Comparison of ENCODE assay signal across 8 mouse cellular contexts in the genomic region with DNA sequence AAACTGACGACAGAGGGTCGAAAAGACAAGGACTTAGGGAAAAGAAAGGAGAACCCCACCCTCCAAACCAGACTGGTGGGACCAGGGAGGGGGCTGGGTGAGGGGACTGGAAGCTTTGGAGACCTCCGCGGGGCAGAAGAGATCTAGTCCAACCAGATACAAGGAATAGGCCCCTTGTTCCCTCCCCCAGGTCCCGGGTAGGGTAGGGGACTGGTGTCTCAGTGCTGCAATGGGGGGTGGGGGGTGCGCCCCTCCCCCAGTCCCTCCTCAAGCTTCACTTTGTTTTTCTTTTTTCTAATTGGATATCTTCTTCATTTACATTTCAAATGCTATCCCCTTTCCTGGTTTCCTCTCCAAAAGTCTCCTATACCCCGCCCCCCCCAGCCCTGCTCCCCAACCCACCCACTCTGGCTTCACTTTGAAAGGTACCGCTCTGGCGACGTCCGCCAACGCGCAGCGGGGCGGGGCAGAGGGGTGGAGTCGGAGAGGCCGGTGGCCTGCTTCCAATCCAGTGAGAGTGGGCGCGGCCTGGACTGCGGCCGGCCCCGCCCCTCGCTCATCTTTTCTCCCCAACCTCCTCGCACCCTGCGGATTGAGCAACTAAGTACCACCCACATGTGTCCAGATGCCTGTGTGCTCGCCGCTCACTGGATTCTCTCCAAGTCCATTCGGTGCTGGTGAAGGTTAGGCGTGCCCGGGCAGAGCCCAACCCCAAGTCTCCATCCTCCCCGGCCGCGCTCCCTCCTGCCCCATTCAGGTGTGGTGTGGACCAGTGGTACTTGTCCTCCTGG. TPM values are rescaled to one million over a fixed set of nuclear protein-coding genes. Genes with fewer than 3 reads are reported as not detected.
A peak's percentile ranks its signal among the peaks of the same experiment; 100 is the strongest.
DNase-seq lines count a peak whose midpoint lies in the region; ATAC-seq lines count a peak whose summit lies in the region.

No protein-coding gene starts in this region.

- peaks cover 21% of the 10 kb centered on the region; the same call in 1 of the 2 replicates for H3K27me3 ChIP-seq in embryonic facial prominence, embryonic 13.5 days
- peaks cover 11% of the 10 kb centered on the region; the same call in 1 of the 2 replicates for H3K27me3 ChIP-seq in limb, embryonic 12.5 days
- H3K27me3 ChIP-seq in midbrain, embryonic 14.5 days (ENCODE audit: control insufficient read depth, insufficient read depth, low read length), result no peaks in the 10 kb centered on the region

- 24% methylated on average over 32 of the region's 33 CpGs for WGBS in embryonic facial prominence, embryonic 13.5 days
- 23% methylated on average over 33 of the region's 33 CpGs for WGBS in limb, embryonic 12.5 days
- WGBS in midbrain, embryonic 14.5 days, result 24% methylated on average over 32 of the region's 33 CpGs

- no peaks in the 10 kb centered on the region for H3K36me3 ChIP-seq in embryonic facial prominence, embryonic 13.5 days
- H3K36me3 ChIP-seq in limb, embryonic 12.5 days, result no peaks in the 10 kb centered on the region
- no peaks in the 10 kb centered on the region for H3K36me3 ChIP-seq in midbrain, embryonic 14.5 days (ENCODE audit: control insufficient read depth, insufficient read depth, low read length)

- peak overlapping the region; percentile 41 for H3K4me3 ChIP-seq in embryonic facial prominence, embryonic 13.5 days
- peak overlapping the region; percentile 35 for H3K4me3 ChIP-seq in limb, embryonic 12.5 days (replicated peaks)
- peak overlapping the region; percentile 34 for H3K4me3 ChIP-seq in midbrain, embryonic 14.5 days (replicated peaks; ENCODE audit: low read depth, low read length)

- H3K4me2 ChIP-seq in embryonic facial prominence, embryonic 13.5 days, result peak overlapping the region; percentile 61
- peak overlapping the region; percentile 59 for H3K4me2 ChIP-seq in limb, embryonic 12.5 days
- H3K4me2 ChIP-seq in midbrain, embryonic 14.5 days (ENCODE audit: low read length), result peak overlapping the region; percentile 68

- ATAC-seq in embryonic facial prominence, embryonic 13.5 days (ENCODE audit: insufficient number of reproducible peaks, insufficient read depth, low FRiP score, low TSS enrichment, low read depth), result peak; percentile 97
- peak; percentile 97 for ATAC-seq in limb, embryonic 12.5 days (ENCODE audit: insufficient number of reproducible peaks, insufficient read depth, low FRiP score, low TSS enrichment, low read depth)
- peak; percentile 98 for ATAC-seq in midbrain, embryonic 14.5 days (ENCODE audit: low FRiP score, low TSS enrichment)

- H3K4me1 ChIP-seq in embryonic facial prominence, embryonic 13.5 days, result no peaks in the 10 kb centered on the region
- no peaks in the 10 kb centered on the region for H3K4me1 ChIP-seq in limb, embryonic 12.5 days (replicated peaks)
- no peaks in the 10 kb centered on the region for H3K4me1 ChIP-seq in midbrain, embryonic 14.5 days (ENCODE audit: control insufficient read depth, insufficient read depth, low read length)

- no peaks in the 10 kb centered on the region for H3K9me3 ChIP-seq in embryonic facial prominence, embryonic 13.5 days
- H3K9me3 ChIP-seq in limb, embryonic 12.5 days, result no peaks in the 10 kb centered on the region
- no peaks in the 10 kb centered on the region for H3K9me3 ChIP-seq in midbrain, embryonic 14.5 days (ENCODE audit: control insufficient read depth, low read length)

- no peak overlapping the region; the same call in 1 of the 2 replicates for H3K27ac ChIP-seq in embryonic facial prominence, embryonic 13.5 days
- H3K27ac ChIP-seq in limb, embryonic 12.5 days, result no peak overlapping the region
- no peak overlapping the region for H3K27ac ChIP-seq in midbrain, embryonic 14.5 days (replicated peaks; ENCODE audit: low read depth, low read length)

- peak; percentile 83 for DNase-seq in 416B (ENCODE audit: low read depth)
- peak; percentile 86 to 90 for DNase-seq in adrenal gland, postnatal 36 days
- DNase-seq in heart, adult 11 months, result peak; percentile 98
- DNase-seq in kidney, adult 18-20 months, result peak; percentile 80
- DNase-seq in midbrain, embryonic 14.5 days, result peak; percentile 85
- peak; percentile 64 for DNase-seq in spleen, adult 12 weeks (ENCODE audit: low spot score)

- H3K9ac ChIP-seq in embryonic facial prominence, embryonic 13.5 days, result peak overlapping the region; percentile 44; the same call in 1 of the 2 replicates
- no peak overlapping the region for H3K9ac ChIP-seq in limb, embryonic 12.5 days (replicated peaks)
- H3K9ac ChIP-seq in midbrain, embryonic 14.5 days (replicated peaks; ENCODE audit: low read length), result peak overlapping the region; percentile 16; the same call in 1 of the 2 replicates

RNA-seq across cellular contexts. Expression of gene Vegfd, which starts 8.6 kb away (rescaled TPM):
- total RNA-seq in adrenal gland, postnatal 36 days (2021), result 10 to 100 TPM; 31.7 to 59.1 TPM
- polyA plus RNA-seq in embryonic facial prominence, embryonic 13.5 days (2015; fragmentation: Nextera tagmentation; extraction: Ambion mirVana), result 2.4 and 3.1 TPM in 2 replicates
- 4.0 and 4.5 TPM in 2 replicates for polyA plus RNA-seq in limb, embryonic 12.5 days (2016; fragmentation: Nextera tagmentation; extraction: Ambion mirVana)
- polyA plus RNA-seq in midbrain, embryonic 14.5 days (2014; fragmentation: Nextera tagmentation; extraction: Ambion mirVana), result 0.17 TPM in 1 of 2 replicates, not detected in the other

RNA-seq across cellular contexts. Expression of gene Piga, which starts 37.8 kb away (rescaled TPM):
- total RNA-seq in adrenal gland, postnatal 36 days (2021), result 10 to 100 TPM in 1 of 2 experiments, 1 to 10 TPM in 1; 5.9 to 10.2 TPM
- polyA plus RNA-seq in embryonic facial prominence, embryonic 13.5 days (2015; fragmentation: Nextera tagmentation; extraction: Ambion mirVana), result 12.3 and 15.0 TPM in 2 replicates
- 16.1 and 17.6 TPM in 2 replicates for polyA plus RNA-seq in limb, embryonic 12.5 days (2016; fragmentation: Nextera tagmentation; extraction: Ambion mirVana)
- polyA plus RNA-seq in midbrain, embryonic 14.5 days (2014; fragmentation: Nextera tagmentation; extraction: Ambion mirVana), result 3.6 and 5.9 TPM in 2 replicates

RNA-seq across cellular contexts. Expression of gene Asb11, which starts 55.0 kb away (rescaled TPM):
- total RNA-seq in adrenal gland, postnatal 36 days (2021), result not detected
- not detected in 2 replicates for polyA plus RNA-seq in embryonic facial prominence, embryonic 13.5 days (2015; fragmentation: Nextera tagmentation; extraction: Ambion mirVana)
- not detected in 2 replicates for polyA plus RNA-seq in limb, embryonic 12.5 days (2016; fragmentation: Nextera tagmentation; extraction: Ambion mirVana)
- polyA plus RNA-seq in midbrain, embryonic 14.5 days (2014; fragmentation: Nextera tagmentation; extraction: Ambion mirVana), result not detected in 2 replicates
